Mouse (Mus musculus): ENCODE data around the gene Abcd1. TPM values are rescaled to one million over a fixed set of nuclear protein-coding genes. Genes with fewer than 3 reads are reported as not detected.

Abcd1 gene
- polyA plus RNA-seq (2012): 18.2 and 19.9 TPM in 2 replicates

DNA sequence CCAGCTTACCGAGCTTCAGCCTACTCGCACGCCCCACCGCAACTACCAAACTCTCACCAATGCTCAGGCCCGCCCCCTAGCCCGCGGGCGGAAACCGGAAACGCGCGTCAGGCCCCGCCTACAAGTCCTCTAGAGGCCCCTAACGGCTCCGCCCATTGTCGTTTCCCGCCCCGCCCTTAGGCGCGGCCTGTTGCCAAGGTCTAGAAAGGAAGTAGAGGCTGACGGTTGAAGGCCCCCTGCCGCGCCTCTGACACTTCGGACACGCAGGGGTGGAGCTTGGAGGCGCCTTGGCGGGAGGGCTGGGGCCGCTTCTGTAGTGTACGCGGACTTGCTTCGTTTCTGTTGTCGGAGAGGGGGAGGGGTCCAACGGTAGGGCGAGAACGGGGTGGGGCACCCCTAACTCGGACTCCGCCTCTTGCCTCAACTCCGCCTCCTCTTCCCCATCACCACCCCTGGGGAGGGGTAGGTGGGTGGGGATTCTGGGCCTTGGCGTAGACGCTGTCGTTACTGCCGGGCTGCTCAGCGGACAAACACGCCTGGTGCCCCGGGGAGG, at the start of gene Abcd1, which contains the start of gene Bcap31:
Gene Abcd1, plus strand, starts transcription at position 489 of the 553 bp plus-strand sequence.
Gene Bcap31, minus strand, starts transcription at position 67 of the 553 bp plus-strand sequence.
- TF ChIP-seq GATA1 (IDR thresholded peaks at IDR 0.05; ENCODE audit: low read length): no peak

DNA sequence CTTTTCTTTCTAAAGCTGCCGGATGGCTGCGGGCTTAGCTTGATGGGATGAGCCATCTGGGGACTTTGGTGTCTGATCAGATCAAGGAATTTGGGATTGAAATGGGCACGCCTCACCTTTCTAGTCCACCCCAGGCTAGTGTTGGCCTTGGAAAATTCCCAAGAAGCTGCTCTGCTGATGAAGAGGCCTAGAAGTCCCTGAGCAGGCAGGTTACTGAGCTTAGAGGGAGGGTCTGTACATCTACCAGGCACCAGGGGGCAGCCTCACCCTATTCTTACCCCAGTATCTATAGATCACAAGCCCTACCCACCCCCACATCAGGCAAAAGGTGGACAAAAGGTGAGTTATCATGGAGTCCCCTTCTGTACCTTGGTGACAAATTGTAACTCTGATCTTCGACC, 44.4 kb upstream of the Abcd1 start:
- no peak for TF ChIP-seq GATA1 (IDR thresholded peaks at IDR 0.05; ENCODE audit: low read length)

DNA sequence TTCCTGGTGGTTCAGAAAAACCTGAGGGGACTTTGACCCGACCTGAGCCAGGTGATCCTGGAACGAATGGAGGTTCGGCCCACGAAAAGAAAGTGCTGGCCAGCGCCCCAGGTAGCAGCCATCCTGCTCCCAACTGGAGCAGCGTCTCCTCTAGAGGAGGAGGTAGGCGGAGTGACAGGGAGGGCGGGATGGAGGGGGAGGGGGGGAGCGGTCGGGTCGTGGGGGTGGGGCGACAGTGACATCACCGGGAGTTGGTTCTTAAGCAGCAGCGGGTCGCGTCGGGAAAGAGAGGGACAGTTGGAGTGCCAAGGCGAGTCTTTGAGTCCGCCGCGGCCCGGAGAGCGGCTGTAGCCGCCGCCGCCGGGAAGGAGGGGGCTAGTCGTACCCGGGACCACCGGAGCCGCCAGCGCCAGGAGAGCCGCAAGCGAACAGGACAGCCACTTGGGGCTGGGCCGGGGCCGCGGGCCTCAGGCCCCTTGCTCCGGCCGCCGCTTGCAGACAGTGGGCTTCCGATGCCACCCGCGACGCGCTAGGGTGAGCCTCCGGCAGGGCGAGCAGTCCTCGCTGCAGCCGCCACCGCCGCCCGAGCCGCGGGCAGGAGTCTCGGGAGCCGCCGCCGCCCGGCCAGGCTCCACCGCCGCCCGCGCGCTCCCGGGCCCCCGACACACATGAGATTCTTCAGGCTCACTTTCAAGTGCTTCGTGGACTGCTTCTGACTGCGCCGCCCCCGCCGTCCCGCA, 43.3 kb upstream of the Abcd1 start, which contains the start of gene Slc6a8:
Gene Slc6a8, plus strand, starts transcription at position 272 of the 740 bp plus-strand sequence.
- no peak for TF ChIP-seq GATA1 (IDR thresholded peaks at IDR 0.05; ENCODE audit: low read length)

DNA sequence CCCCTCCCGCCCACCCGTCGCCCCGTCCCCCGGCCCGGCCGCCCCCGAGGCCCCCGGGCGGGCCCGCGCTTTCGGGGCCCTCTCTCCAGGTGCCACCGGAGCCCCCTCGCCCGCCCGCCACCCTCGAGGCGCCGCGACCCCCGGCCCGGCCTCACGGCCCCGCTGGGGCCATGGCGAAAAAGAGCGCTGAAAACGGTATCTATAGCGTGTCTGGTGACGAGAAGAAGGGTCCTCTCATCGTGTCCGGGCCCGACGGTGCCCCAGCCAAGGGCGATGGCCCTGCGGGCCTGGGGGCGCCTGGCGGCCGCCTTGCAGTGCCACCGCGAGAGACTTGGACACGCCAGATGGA, 42.8 kb upstream of the Abcd1 start:
- no peak for TF ChIP-seq GATA1 (IDR thresholded peaks at IDR 0.05; ENCODE audit: low read length)

DNA sequence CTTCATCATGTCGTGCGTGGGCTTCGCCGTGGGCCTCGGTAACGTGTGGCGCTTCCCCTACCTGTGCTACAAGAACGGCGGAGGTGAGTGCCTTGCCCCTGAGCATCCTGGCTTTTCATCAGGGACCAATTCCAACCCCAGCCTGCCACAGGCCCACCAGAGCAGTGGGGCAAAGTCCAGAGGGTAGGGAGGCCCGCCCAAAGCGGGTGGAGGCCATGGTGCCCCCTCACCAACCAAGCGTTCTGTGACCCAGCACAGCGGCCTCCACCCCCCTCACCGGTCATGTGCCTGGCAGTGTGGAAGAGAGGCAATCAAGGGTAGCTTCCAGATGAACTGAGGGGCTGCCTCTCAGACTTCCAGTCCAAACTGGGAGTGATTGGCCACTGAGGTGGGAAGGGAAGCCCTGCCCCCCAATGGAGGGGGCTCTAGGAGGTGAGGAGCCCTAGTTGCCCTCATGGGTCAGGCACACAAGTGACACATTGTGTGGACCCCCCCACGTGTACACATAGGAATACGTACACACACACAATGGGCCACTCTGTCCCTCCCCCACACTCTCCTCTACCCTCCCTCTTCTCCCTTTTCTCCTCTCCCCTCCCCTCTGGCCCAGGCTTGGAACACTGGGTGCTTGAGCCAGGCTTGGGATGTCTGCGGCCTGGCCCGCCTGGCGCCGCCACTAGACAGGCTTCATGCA, 42.3 kb upstream of the Abcd1 start:
- no peak for TF ChIP-seq GATA1 (IDR thresholded peaks at IDR 0.05; ENCODE audit: low read length)

DNA sequence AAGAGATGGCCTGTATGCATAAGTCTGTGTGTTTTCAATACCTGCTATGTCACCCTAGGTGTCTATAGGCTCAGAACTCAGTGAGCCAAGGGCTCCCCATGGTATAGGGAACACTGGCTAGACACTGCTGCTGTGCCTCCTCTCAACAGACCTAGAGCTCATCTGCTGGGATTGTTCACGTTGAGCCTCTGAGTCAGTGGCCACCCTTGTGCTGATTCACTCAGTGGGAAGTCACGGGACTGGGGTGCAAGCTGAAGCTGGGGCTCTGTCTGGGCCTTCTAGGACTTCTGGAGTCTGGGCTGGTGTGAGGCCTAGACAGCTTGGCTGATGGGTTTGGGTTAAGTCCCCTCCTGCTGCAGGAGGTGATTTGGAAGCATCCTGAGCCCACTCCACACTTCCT, 41.2 kb upstream of the Abcd1 start:
- TF ChIP-seq GATA1 (IDR thresholded peaks at IDR 0.05; ENCODE audit: low read length): no peak

DNA sequence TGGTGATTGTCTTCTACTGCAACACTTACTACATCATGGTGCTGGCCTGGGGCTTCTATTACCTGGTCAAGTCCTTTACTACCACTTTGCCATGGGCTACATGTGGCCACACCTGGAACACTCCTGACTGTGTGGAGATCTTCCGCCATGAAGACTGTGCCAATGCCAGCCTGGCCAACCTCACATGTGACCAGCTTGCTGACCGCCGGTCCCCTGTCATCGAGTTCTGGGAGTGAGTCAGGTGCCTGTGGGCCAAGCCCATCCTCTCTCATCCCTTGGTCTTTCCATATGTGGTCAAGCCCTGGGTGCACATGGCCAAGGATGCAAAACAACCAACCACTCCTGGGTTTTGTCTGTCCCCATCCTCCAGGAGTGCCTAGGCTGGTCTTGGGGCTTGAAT, 39.7 kb upstream of the Abcd1 start:
- TF ChIP-seq GATA1 (IDR thresholded peaks at IDR 0.05; ENCODE audit: low read length): no peak

DNA sequence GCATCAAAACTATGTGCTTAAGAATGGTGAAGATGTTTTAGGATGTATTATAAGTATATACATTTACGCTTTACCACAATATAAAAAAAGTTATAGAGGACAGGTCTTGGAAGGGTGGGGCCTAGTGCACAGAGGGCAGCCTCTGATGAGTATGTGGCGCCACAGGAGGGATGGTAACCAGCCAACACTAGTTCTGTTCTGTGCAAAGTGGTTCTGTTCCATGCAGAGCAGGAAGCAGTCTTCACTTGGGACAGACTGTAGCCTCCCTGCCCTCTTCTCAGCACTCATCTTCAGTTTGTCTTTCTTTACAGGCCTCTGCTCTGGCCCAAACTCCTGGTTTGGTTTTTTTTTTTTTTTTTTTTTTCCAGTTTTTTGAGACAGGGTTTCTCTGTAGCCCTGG, 32.2 kb upstream of the Abcd1 start:
- TF ChIP-seq GATA1 (IDR thresholded peaks at IDR 0.05; ENCODE audit: low read length): no peak

DNA sequence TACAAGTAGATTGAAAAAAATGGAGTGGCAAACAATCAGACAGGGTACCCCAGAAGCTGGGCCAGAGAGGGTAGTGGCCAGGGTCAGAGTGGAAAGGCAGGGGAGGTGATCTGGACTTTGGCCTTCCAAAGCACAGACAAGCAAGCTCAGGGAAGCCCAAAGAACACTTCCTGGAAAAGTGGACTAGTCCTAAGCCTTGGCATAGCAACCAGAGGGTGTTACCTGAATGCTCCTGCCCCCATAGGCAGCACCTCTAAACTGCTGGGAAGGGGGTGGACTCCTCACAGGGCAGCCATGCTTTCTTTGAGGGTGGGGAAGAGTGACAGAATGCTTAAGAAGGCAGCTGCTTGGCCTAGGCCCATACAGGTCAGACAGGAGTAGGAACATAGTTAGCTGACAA, 31.4 kb upstream of the Abcd1 start:
- no peak for TF ChIP-seq GATA1 (IDR thresholded peaks at IDR 0.05; ENCODE audit: low read length)

DNA sequence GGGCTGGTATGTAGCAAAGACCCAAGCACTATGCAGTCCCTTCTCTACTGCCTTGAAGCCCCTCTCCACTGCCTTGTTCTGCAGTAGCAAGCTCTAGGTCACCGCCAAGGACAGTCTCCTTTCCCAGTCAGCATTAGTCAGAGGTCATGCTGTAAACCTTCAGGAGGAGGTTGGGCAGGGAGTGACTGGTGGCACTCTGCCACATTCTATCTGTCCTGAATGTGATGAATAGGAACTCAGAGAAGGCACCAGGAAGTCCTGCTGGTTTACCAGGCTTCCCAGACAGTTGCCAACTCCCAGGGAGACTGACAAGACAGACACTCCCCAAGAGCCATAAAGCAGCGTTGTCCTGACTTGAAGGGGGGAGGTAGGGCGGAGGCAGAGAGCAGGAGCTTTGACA, 30.8 kb upstream of the Abcd1 start:
- TF ChIP-seq GATA1 (IDR thresholded peaks at IDR 0.05; ENCODE audit: low read length): no peak

DNA sequence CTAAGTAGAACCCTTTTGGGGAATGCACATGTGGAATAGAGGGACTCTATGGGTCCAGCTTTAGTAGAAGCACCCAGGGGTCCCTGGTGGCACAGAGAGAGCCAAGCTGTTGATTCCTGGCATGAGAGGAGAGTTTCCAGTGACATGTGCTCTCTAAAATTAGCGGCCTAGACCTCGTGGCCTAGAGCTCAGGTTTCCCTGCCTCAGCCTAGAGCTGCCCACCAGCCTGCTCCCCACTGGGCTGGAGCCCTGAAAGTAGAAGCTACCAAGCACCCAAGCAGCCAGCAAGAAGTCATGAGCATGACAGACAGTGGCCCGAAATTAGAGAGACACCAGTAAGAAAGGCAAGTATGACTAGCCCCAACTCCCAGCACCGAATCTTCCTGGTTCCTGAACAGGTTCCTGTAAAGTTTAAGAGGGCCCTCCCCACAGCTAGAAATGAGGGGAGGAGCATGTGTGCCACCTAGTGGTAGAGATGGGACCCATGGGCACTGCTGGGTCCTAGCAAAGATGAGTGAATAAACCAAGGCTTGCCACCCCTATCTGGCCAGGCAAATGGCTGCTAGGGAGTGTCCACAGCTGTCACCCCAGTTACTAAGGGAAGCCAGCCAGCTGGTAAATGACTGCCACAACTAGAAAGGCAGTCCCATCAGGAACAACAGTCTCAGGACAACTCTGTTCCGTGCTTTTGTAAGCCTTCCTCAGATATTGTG, 25.3 kb upstream of the Abcd1 start:
- TF ChIP-seq GATA1 (IDR thresholded peaks at IDR 0.05; ENCODE audit: low read length): no peak

DNA sequence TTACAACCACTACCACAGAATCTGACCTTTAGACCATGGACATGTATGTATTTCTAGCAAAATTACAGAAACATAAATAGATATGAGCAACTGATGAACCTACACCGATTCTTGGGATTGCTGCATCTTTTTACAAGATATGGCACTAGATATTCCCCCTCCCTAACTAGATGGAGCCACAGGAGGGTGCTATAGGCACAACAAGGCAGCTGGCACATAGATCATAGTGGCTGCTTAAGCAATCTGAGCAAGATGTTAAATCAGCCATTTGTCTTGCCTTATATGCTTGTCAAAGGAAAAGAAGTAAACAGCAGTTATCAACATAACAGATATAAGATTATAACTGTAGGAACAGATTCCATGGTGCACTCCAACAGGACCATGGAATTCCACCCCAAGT, 15.9 kb upstream of the Abcd1 start:
- TF ChIP-seq GATA1 (IDR thresholded peaks at IDR 0.05; ENCODE audit: low read length): no peak

DNA sequence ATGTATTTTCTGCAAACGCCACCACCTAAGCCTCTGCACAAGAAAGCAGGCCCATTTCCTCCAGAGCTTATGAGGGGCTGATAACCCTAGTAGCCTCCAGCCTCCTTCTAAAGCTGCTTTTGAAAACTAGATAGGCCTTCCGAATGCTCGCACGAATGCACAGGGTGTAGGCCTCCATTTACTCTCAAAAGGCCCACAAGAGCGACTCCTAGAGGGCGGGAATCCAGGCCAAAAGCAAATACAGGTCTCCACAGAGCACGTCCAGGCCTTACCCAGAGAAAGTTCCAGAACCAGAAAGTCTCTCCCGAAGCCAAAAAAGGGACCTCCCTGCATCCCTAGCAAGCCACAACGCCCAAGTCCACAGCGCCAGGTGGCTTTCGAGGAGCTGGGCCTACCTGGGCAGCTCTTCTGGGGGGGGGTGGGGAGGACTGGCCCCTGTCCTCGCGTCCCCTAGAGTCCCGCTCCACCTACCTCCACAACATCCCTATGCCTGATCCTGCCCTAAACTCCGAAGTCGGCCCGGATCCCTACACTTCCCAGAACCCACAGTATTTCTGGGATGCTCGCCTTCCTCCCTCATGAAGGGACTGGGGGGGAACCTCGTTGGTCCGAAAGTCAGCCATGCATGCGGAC, 805 bp upstream of the Abcd1 start:
- no peak for TF ChIP-seq GATA1 (IDR thresholded peaks at IDR 0.05; ENCODE audit: low read length)

DNA sequence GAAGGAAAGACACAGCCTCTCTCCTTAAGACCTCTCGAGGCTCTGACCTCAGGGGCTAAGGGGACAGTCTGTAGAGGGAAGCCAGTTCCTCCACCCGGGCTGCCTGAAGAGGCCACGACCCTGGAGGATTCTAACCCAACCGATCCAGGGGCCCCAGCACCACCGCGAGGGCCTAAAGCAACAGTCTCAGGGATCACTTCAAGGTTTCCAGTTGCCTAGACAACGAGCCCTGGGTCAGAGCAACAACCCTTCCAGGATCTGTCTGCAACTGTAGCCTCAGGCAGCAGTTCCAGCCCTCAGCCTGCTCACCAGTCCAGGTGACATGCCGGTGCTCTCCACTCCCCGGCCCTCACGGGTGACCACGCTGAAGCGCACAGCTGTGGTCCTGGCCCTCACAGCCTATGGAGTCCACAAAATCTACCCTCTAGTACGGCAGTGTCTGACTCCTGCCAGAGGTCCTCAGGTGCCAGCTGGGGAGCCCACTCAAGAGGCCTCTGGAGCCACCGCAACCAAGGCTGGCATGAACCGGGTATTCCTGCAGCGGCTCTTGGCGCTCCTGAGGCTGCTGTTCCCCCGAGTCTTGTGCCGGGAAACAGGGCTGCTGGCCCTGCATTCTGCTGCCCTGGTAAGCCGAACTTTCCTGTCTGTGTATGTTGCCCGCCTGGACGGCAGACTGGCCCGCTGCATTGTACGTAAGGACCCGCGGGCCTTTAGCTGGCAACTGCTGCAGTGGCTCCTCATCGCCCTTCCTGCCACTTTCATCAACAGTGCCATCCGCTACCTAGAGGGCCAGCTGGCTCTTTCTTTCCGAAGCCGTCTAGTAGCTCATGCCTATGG, 530 bp downstream of the Abcd1 start:
- TF ChIP-seq GATA1 (IDR thresholded peaks at IDR 0.05; ENCODE audit: low read length): no peak

DNA sequence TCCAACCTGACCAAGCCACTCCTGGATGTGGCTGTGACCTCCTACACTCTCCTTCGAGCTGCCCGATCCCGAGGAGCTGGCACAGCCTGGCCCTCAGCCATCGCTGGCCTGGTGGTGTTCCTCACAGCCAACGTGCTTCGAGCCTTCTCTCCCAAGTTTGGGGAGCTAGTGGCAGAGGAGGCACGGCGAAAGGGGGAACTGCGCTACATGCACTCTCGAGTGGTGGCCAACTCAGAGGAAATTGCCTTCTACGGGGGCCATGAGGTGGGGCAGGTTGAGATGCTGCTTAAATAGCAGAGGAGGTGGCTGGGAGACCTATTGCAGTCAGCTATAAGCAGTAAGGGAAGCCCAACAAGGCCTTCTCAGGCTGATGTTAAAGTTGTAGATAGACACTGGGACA, 1.3 kb downstream of the Abcd1 start:
- no peak for TF ChIP-seq GATA1 (IDR thresholded peaks at IDR 0.05; ENCODE audit: low read length)
